In the genomic region with DNA sequence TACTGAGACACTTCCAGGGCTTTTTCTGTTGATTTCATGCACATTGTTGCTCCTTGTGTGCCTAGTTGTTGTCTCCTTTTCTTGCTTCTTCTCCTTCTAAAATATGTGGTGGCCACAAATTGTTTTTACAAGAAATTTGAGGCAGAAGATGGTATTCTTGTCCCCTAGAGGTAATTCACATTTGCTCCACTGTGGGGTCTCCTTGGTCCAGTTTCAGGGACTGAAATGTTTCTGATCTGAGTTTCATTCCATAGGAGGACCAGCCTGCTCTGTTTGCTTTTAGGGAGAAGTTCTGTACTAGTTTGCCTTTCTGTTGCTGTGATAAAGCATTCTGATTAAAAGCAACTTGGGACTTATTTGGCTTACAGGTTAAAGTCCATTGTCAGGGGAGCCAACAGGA, we compare ENCODE assay signal across 14 mouse cellular contexts. TPM values are rescaled to one million over a fixed set of nuclear protein-coding genes. Genes with fewer than 3 reads are reported as not detected.
A peak's percentile ranks its signal among the peaks of the same experiment; 100 is the strongest.
DNase-seq lines count a peak whose midpoint lies in the region; ATAC-seq lines count a peak whose summit lies in the region.
"Had no signal": no experiment of that assay in that cellular context is flagged by ENCODE, and none has a peak within 500 bp of the region (broad histone marks: within the 10 kb centered on the region; RNA-seq: fewer than 3 reads in every experiment).

No protein-coding gene starts in this region.

- no peak for DNase-seq in hindbrain, embryonic 11.5 days (ENCODE audit: low spot score)
- DNase-seq in midbrain, embryonic 10.5 days (ENCODE audit: low spot score): no peak
- peak; percentile 24 for DNase-seq in midbrain, embryonic 14.5 days
- no peak for DNase-seq in lung, postnatal 14 days
- DNase-seq in thymus, postnatal 25 days: no peak
- DNase-seq: adrenal gland, postnatal 25 days; gastrocnemius, adult 2 months; kidney, postnatal 14 days; right cerebral cortex, adult 18-20 months had no signal

- H3K4me2 ChIP-seq in hindbrain, embryonic 12.5 days (replicated peaks): peak overlapping the region; percentile 60; the same call in 1 of the 2 replicates
- no peak overlapping the region for H3K4me2 ChIP-seq in hindbrain, embryonic 11.5 days (replicated peaks; ENCODE audit: low read depth, low read length)
- H3K4me2 ChIP-seq in midbrain, embryonic 13.5 days (replicated peaks): peak overlapping the region; percentile 43
- H3K4me2 ChIP-seq in midbrain, embryonic 14.5 days (ENCODE audit: low read length): peak overlapping the region; percentile 86
- peak overlapping the region; percentile 17; the same call in 1 of the 2 replicates for H3K4me2 ChIP-seq in stomach, embryonic 16.5 days (ENCODE audit: low read depth, low read length)
- H3K4me2 ChIP-seq: heart, embryonic 11.5 days had no signal

- no peak overlapping the region for H3K27ac ChIP-seq in hindbrain, embryonic 12.5 days
- H3K27ac ChIP-seq in hindbrain, embryonic 11.5 days (ENCODE audit: low read depth, low read length): no peak overlapping the region
- no peak overlapping the region for H3K27ac ChIP-seq in midbrain, embryonic 13.5 days
- H3K27ac ChIP-seq in midbrain, embryonic 10.5 days (replicated peaks): no peak overlapping the region
- H3K27ac ChIP-seq in midbrain, embryonic 14.5 days (replicated peaks; ENCODE audit: low read depth, low read length): no peak overlapping the region
- H3K27ac ChIP-seq in stomach, embryonic 16.5 days (ENCODE audit: low read length): peak overlapping the region; percentile 49
- H3K27ac ChIP-seq: gastrocnemius, adult 2 months had no signal

- no peak for ATAC-seq in hindbrain, embryonic 12.5 days (ENCODE audit: low FRiP score)
- ATAC-seq in hindbrain, embryonic 11.5 days (ENCODE audit: low FRiP score): no peak
- ATAC-seq in midbrain, embryonic 13.5 days: no peak
- ATAC-seq in midbrain, embryonic 14.5 days (ENCODE audit: low FRiP score, low TSS enrichment): no peak
- no peak for ATAC-seq in stomach, embryonic 16.5 days (ENCODE audit: insufficient read depth, low FRiP score)

- H3K9me3 ChIP-seq in hindbrain, embryonic 12.5 days (replicated peaks): no peaks in the 10 kb centered on the region
- H3K9me3 ChIP-seq in hindbrain, embryonic 11.5 days (ENCODE audit: control insufficient read depth, low read length): no peaks in the 10 kb centered on the region
- H3K9me3 ChIP-seq in midbrain, embryonic 13.5 days: no peaks in the 10 kb centered on the region
- no peaks in the 10 kb centered on the region for H3K9me3 ChIP-seq in midbrain, embryonic 10.5 days (replicated peaks)
- no peaks in the 10 kb centered on the region for H3K9me3 ChIP-seq in midbrain, embryonic 14.5 days (ENCODE audit: control insufficient read depth, low read length)
- H3K9me3 ChIP-seq in stomach, embryonic 16.5 days (replicated peaks; ENCODE audit: control insufficient read depth, low read length): no peaks in the 10 kb centered on the region
- H3K9me3 ChIP-seq: megakaryocyte, embryonic 14.5 days had no signal

- H3K36me3 ChIP-seq in hindbrain, embryonic 12.5 days: no peaks in the 10 kb centered on the region
- no peaks in the 10 kb centered on the region for H3K36me3 ChIP-seq in hindbrain, embryonic 11.5 days (ENCODE audit: control insufficient read depth, insufficient read depth, low read length)
- H3K36me3 ChIP-seq in midbrain, embryonic 13.5 days: no peaks in the 10 kb centered on the region
- peaks cover 8% of the 10 kb centered on the region for H3K36me3 ChIP-seq in midbrain, embryonic 10.5 days
- H3K36me3 ChIP-seq in midbrain, embryonic 14.5 days (ENCODE audit: control insufficient read depth, insufficient read depth, low read length): no peaks in the 10 kb centered on the region; the same call in 1 of the 2 replicates
- no peaks in the 10 kb centered on the region for H3K36me3 ChIP-seq in stomach, embryonic 16.5 days (ENCODE audit: control insufficient read depth, insufficient read depth, low read length)

- H3K4me3 ChIP-seq in hindbrain, embryonic 12.5 days: no peak overlapping the region
- no peak overlapping the region for H3K4me3 ChIP-seq in hindbrain, embryonic 11.5 days (ENCODE audit: low read depth, low read length)
- peak overlapping the region; percentile 12; the same call in 1 of the 2 replicates for H3K4me3 ChIP-seq in midbrain, embryonic 13.5 days (replicated peaks)
- H3K4me3 ChIP-seq in midbrain, embryonic 10.5 days: no peak overlapping the region
- no peak overlapping the region for H3K4me3 ChIP-seq in midbrain, embryonic 14.5 days (replicated peaks; ENCODE audit: low read depth, low read length)
- no peak overlapping the region for H3K4me3 ChIP-seq in stomach, embryonic 16.5 days (replicated peaks; ENCODE audit: low read length)
- H3K4me3 ChIP-seq: gastrocnemius, adult 2 months; megakaryocyte, embryonic 14.5 days had no signal

- no peak overlapping the region for H3K9ac ChIP-seq in hindbrain, embryonic 12.5 days
- H3K9ac ChIP-seq in hindbrain, embryonic 11.5 days (ENCODE audit: low read depth, low read length): no peak overlapping the region
- H3K9ac ChIP-seq in midbrain, embryonic 13.5 days (replicated peaks): no peak overlapping the region
- peak overlapping the region; percentile 10; the same call in 1 of the 2 replicates for H3K9ac ChIP-seq in midbrain, embryonic 14.5 days (replicated peaks; ENCODE audit: low read length)
- H3K9ac ChIP-seq in stomach, embryonic 16.5 days (ENCODE audit: low read length): no peak overlapping the region

- no peaks in the 10 kb centered on the region; the same call in 1 of the 2 replicates for H3K27me3 ChIP-seq in hindbrain, embryonic 12.5 days
- no peaks in the 10 kb centered on the region for H3K27me3 ChIP-seq in hindbrain, embryonic 11.5 days (ENCODE audit: control insufficient read depth, insufficient read depth, low read length)
- H3K27me3 ChIP-seq in midbrain, embryonic 13.5 days: no peaks in the 10 kb centered on the region
- H3K27me3 ChIP-seq in midbrain, embryonic 10.5 days (ENCODE audit: low read depth, poor library complexity, severe bottlenecking): peaks cover 2% of the 10 kb centered on the region
- no peaks in the 10 kb centered on the region for H3K27me3 ChIP-seq in midbrain, embryonic 14.5 days (ENCODE audit: control insufficient read depth, insufficient read depth, low read length)
- H3K27me3 ChIP-seq in stomach, embryonic 16.5 days (ENCODE audit: control insufficient read depth, insufficient read depth, low read length): no peaks in the 10 kb centered on the region

- H3K4me1 ChIP-seq in hindbrain, embryonic 12.5 days: peaks cover 56% of the 10 kb centered on the region
- H3K4me1 ChIP-seq in hindbrain, embryonic 11.5 days (replicated peaks; ENCODE audit: control insufficient read depth, insufficient read depth, low read length): peaks cover 2% of the 10 kb centered on the region; the same call in 1 of the 2 replicates
- peaks cover 67% of the 10 kb centered on the region for H3K4me1 ChIP-seq in midbrain, embryonic 13.5 days (replicated peaks)
- peaks cover 74% of the 10 kb centered on the region for H3K4me1 ChIP-seq in midbrain, embryonic 10.5 days
- H3K4me1 ChIP-seq in midbrain, embryonic 14.5 days (ENCODE audit: control insufficient read depth, insufficient read depth, low read length): peaks cover 41% of the 10 kb centered on the region
- peaks cover 31% of the 10 kb centered on the region for H3K4me1 ChIP-seq in stomach, embryonic 16.5 days (ENCODE audit: control insufficient read depth, insufficient read depth, low read length)

RNA-seq across cellular contexts. Expression of a gene that starts 3.7 kb away (rescaled TPM):
- polyA plus RNA-seq in hindbrain, embryonic 12.5 days (2016; fragmentation: Nextera tagmentation; extraction: Ambion mirVana): 134 and 147 TPM in 2 replicates
- 109 and 121 TPM in 2 replicates for polyA plus RNA-seq in hindbrain, embryonic 11.5 days (2014; fragmentation: Nextera tagmentation; extraction: Ambion mirVana)
- 200 and 204 TPM in 2 replicates for polyA plus RNA-seq in midbrain, embryonic 13.5 days (2015; fragmentation: Nextera tagmentation; extraction: Ambion mirVana)
- 57.7 and 75.0 TPM in 2 replicates for polyA plus RNA-seq in midbrain, embryonic 10.5 days (2016; fragmentation: Nextera tagmentation; extraction: Ambion mirVana)
- polyA plus RNA-seq in midbrain, embryonic 14.5 days (2014; fragmentation: Nextera tagmentation; extraction: Ambion mirVana): 280 and 314 TPM in 2 replicates
- 35.4 and 37.2 TPM in 2 replicates for polyA plus RNA-seq in stomach, embryonic 16.5 days (2015; fragmentation: Nextera tagmentation; extraction: Ambion mirVana)
